Mouse (Mus musculus): ENCODE measurements around the gene Ptprr. TPM values are rescaled to one million over a fixed set of nuclear protein-coding genes. Genes with fewer than 3 reads are reported as not detected.

Gene Ptprr
- total RNA-seq, 2 experiments from 2014 or later = 0.29 to 0.47 TPM

DNA sequence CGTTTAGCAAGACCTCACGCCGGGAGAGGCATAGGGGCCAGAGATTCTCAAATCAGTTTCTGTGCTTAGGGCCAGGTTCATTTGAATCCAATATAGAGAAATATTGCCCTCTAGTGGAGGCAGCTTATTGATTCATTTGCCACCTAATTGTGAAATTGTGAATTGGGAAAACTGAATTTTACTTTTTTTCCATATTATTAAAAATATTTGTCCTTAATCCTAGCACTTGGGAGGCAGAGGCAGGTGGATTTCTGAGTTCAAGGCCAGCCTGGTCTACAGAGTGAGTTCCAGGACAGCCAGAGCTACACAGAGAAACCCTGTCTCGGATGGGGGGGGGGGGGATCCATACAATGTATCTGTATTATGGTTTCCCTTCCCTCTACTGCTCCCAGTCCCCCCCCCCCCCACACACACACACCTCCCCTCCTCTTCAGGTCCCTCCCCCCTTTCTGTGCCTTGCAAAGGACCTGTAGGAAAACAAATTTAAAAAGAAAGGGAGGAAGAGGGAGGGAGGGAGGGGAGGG lies 179.5 kb downstream of the Ptprr start:
- no peak for DNase-seq

DNA sequence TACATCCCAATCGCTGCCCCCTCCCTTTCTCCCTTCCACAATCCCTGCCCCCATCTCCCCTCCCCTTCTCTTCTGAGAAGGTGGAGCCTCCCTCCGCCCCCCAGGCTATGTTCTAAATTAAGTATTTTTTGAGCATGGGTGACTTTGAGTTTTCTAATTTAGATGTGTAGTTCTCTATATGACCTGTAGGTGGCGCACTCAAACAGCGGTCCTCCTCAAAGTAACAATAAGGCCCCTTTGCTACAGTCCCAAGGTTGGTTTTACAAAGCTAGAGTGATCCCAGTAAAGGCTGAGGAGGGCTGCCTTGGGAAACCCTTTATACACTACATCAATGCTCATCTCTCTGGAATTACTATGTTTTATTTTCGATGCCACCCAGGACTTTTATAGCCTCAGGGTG lies 181.0 kb downstream of the Ptprr start:
- no peak for DNase-seq

DNA sequence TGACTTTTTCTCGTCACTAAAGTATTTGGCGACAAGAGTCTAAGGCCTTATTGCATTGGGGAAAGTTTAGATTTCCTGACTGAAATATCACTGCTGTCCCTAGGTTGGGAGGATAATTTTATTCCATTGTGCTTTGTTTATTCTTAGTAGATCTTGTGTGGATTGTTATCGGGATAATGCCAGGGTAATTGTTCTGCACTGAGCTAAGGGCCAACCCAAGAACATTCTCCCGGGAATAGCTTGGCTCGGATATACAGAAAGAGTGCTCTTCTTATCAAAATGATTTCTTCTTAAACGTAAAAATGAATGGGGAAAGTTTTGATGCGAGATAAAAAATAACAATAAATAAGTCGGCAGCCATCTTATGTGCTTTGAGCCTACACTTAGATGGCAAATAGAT lies 183.5 kb downstream of the Ptprr start:
- no peak for DNase-seq

DNA sequence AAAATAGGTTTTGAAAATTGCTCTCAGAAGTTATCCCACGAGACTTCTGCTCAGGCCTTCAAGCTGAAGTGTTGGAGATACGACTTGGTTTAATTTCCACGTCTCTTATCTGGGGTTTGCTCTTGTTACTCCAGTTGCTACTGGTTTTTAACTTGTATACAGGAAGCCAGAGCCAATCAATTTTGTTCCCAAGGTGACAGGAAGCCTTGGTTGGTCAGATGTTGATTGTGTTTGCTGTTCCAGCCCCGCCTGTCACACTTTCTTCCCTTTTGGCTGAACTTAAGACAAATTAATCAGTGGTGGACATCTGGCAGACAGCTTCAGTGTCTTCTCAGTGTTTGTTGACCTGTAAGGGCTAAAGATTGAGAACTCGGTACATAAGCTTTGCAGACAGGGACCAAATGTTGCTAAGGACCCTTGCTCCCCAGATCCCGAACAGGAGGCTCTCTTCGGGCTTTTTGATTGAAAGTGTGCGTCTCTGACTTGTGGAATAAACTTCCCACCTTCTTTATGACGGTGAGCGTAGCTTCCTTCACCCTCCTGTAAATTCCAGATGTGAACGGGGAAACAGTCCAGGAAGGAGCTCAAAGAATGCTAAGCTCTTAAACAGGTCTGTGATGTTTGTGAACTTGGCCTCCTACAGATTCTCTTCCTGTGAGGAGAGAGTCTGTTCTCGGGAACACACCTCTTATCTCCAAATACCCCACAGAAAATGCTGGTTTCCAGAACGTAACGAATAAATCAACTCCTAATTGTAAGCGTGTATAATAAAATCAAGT lies 187.8 kb downstream of the Ptprr start:
- DNase-seq = no peak

DNA sequence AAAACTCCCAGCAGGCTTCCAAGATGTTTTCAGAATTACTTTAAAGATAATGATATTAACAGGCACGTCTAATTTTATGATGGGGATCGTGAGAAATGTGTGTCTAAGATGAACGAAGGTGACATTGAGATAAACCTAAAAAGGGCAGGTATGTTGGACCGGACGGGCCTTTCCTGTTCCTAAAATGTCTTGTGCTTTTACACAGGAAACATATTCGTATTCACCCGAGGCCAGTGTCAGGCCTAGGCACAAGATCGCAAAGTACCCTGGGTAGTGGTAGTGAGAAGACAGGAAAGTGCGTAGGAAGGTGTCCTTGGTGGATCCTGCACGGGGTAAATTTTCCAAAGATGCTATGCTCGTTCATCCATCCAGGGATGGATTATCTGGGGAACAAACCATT lies 188.4 kb downstream of the Ptprr start:
- DNase-seq = no peak

DNA sequence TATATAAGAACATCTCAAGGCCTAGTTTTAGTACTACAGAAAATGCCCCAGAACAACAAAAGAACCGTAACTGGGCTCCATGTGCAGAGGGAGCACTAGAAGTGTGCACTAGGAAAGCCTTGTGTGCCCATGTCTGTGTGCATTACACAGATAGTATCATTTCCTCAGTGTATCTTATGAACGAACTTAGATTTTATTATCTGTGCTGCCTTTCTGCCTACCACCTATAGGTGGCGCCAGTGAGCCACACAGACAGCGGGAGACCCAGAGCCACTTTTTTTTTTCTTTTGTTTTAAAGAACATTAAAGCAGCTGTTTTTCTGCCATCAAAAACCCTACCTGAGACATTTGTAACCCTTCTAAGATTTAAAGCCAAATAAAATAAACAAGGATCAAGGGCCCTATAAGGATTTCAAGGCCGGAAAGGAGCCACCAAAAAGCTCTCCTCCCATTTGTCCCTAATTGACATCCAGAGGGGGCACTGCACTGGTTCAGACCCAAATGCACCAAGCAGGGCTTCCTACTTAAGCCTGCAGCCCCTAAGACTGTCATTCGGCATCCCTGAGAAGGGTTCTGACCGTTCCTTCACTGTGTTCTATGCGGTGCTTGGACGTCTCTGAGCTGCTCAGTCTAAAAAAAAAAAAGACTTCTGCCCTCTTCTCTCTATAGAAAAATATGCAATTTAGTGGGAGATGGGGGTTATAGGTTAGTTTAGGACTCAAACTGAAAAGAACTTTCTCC lies 190.1 kb downstream of the Ptprr start:
- peak; percentile 34 for DNase-seq

DNA sequence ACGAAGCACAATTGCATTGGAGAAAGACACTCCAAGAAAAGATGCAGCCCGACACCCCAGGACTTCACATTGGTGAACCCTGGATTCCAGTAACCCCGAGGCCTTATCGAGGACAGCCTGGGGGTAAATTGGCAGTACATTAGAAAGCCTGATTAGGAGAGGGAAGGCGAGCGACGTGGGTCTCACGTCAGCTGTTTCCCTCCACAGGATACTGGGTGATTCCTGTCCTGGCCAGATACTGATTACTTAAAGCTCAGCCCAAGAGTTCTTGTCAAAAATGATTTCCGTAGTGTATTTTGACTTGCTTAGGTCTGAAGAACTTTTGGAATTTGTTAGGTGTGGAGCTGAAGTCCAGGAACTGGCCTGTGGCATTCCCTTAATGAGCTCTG lies 190.7 kb downstream of the Ptprr start:
- DNase-seq = no peak

DNA sequence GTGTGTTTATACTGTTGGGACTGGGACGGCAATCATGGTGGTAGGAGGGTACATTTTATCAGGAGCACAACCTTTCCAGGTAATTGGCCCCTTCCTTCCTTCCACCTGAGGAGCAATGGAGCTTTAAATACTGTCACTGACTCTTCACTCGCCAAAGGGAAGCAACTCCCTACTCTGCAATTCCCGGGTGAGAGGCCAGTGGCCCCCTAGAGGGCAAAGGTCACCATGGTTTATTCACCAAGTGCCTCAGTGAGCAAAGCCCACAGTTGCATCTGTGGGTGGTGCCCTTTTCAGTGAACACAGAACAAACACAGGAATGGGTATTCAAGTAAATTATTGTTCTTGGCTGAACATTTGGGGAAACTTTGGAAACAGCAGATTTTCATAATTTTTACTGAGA lies 194.1 kb downstream of the Ptprr start:
- no peak for DNase-seq

DNA sequence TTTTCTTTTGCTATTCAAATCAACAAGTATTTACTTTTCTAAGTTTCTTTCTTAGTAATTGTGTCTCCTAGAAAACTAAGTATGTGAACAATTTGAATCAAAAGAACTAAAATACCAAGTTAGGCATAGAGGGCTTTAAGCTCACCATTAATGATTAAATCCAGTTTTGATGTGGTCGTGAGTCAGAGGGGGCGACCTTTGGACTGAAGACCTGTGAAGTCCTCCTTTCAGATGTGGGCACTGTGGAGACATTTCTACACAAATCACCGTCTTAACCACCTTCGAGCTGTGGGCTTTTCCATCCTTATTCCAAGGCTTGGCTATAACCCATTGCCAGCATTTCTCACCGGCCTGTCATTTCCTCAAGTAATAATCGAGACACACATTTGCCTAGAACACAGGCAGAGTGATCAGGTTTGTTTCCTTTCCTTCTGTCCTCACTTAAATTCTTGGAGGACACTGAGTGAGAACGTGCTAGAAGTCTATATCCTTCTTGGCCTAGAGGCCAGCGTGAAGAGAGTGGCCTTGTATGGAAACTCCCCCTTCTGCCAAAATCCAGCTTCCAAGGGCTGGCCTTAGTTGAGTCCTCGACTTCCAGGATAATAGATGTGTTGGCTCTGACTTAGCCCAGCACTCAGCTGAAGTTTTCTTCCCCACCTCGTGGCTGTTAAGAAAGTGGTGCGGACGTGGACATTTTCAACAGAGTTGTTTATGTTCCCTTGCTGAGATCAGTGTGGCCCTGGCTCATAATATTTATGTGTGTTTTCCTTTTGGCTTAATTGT lies 202.5 kb downstream of the Ptprr start:
- DNase-seq = no peak

DNA sequence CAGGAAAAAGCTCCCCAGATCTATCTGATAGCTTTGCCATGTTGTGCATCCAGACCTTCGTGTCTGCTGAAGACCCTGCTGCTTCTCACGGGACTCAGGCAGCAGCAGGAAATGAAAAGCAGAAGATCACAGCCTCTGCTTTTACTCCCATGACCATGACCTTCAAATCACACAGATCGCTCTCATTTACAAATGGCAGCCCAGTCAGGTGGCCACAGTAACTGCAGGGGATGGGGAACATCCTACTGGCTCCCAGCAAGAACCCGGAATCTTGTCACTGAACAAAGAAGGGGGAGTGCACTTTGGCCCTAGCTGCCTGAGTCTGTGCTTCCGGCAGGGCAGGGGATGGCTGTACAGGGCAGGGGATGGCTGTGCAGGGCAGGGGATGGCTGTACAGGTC lies 217.3 kb downstream of the Ptprr start:
- no peak for DNase-seq

DNA sequence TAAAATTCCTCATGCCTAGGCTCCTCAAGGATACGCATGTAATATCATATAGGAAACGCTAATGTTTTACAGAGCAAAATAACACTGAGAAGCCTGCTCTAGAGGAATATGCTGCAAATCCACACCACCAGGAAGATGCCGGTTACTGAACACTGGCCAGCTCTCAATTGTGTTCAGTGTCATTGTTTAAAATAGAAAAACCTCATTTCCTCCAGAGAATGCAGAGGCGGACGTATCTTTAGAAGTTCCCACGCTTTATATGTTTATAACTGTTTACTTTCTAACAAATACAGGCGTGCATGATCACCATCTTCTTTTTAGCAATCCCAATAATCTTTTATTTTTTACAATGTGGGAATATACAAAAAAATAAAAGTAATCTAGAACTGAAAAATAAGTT lies 224.2 kb downstream of the Ptprr start:
- no peak for DNase-seq

DNA sequence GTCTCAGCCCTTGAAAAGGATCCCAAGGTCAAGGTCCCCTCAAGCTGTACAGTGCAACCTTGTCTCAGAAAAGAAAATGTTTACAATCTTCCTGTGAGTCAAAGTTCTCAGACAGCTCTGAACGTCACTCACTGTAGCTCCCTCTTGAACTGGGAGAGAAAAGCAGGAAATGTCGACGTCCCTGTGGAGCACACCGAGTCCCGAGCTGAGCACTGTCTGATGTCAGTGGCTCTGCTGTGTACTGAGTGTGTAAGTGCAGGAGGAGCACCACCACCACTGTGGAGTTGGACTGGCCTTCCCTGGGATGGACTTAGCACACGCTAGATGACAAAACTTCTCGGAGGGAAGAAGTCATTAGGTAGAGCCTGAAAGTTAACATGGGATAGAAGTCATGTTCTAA lies 225.4 kb downstream of the Ptprr start:
- DNase-seq = no peak

DNA sequence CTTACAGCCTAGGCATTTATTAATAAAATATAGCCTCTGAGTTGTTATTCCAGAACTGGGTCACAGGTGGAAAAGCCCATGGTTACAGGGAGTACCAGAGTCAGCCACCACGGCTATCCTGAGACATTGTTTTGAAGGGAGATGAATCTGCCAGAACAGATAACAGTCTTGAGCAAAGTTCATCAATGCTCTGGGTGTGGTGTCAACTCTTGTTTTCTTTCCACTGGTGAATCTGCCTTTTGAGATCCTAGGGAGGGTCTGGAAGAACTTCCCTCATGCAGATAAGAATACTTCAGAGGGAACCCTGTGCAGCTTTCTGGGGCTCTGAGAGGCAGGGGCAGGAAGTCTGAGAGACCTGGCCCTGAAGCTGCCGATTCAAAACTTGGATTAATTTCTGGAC lies 227.6 kb downstream of the Ptprr start:
- no peak for DNase-seq

DNA sequence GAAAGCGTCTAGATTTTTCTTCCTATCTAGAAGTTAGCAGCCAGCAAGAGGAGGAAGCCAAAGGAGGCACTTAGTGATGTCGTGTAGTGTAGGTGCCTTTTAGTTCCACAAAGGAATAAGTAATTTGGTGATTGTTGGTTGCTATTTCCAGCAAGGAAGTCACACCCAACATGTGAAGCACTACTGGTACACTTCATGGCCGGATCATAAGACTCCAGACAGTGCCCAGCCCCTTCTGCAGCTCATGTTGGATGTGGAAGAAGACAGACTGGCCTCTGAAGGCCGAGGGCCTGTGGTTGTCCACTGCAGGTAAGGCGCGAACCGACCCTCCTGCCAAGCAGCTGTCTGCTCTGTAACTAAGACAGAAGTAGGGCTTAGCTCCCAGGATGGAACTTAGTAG lies 234.7 kb downstream of the Ptprr start:
- DNase-seq = no peak

DNA sequence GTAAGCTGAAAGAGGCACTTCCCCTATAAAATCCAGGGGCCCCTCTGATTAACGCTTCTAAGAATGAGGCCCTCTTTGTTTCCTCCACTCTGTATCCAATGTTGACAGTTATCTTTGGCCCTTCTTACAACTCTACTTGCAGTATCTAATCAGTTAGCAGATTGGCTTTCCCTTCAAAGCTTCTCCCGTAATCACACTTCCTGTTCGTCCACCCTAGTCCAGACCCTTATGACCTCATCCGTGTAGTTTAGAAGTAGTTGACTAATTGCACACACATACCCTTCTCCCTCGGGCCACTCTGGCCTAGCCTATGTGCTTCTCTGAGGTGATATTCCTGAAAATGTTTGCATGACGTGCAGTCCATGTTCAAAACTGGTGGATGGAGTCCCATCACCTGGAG lies 236.0 kb downstream of the Ptprr start:
- no peak for DNase-seq

DNA sequence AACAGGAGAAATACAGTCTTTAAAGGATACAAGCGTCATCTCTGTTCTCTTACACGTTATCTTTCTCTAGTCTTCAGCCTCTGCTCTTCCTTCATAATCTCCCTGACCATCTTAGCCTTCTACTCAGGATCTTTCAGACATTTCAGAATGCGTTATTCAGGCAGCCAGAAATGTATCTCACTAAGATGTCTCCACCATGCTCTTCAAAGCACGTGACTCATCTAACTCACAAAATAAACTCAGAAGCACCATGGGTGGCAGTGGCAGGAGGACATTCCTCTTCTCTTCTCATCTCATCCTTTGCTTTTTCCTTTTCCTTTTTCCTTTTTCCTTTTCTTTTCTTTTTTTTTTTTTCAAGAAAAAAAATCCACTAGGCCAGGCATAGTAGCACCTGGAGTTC lies 241.3 kb downstream of the Ptprr start:
- no peak for DNase-seq

DNA sequence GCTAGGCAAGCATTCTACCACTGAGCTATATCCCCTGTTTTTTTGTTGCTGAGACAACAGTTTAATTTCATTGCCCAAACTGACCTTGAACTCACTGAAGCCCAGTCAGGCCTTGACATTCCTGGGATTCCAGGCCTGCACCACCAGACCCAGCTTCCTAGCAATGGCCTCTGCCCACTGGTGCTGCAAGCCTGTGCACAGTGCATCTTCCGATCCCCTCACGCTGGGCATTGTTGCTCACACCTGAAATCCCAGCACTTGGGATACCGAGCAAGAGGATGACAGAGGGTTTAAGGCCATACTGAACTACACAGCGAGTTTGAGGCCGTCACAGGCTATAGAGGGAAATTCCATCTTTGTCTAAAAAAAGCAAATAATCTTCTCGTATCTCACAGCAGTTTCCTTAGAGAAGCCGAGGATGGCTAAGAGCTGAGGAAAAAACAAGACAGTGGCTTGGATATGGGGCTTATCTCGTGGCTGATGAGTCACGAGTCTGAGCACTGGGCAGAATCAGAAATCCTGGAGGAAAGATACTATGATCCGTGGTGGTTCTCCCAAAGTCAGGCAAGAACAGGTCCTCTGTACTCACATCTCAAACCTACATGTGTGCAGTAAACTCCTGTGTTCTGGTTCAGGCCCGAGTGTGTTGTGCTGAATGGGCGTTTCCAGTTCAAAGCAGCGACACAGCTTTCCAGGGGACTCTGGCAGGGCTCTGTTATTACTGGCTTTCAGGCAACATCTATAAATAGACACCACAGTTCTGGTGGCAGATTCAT lies 242.8 kb downstream of the Ptprr start:
- peak; percentile 11 for DNase-seq

DNA sequence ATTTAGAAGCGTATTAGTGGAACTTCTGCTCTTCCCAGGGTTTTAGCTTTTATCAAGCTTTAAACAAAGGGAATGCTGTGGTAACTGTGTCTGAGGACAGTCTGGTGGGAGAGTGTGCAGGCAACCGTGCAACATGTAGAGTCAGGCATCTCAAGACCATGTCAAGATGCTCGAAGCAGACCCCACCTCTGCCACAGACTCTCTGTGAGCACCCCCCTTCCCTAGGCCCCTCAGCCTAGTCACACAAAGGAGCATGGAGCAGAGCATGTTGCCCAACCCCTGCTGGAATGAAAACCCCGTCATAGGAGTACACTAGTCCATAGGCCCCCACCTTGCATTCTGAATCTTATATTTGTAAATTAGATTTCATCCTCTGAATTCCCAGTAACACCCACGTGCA lies 243.5 kb downstream of the Ptprr start:
- DNase-seq = no peak

DNA sequence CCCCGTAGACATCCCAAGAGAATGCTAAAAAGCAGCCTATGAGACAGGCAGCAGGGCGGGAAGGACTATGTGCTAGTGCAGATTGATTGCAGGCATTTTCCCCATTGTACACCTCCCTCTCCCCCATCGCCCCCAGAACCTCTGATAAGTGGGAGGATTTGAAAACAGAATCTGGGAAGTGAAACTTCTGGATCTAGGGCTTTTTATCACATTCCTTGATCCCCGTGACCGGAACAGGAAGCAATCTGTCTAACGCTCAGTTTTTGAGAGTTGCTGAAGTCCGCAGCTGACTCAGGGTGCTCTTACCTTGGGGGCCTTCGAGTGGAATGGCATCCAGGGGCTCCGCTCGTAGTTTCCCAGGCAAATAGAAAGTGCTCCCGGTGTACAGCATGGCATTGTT lies 246.5 kb downstream of the Ptprr start:
- DNase-seq = no peak

DNA sequence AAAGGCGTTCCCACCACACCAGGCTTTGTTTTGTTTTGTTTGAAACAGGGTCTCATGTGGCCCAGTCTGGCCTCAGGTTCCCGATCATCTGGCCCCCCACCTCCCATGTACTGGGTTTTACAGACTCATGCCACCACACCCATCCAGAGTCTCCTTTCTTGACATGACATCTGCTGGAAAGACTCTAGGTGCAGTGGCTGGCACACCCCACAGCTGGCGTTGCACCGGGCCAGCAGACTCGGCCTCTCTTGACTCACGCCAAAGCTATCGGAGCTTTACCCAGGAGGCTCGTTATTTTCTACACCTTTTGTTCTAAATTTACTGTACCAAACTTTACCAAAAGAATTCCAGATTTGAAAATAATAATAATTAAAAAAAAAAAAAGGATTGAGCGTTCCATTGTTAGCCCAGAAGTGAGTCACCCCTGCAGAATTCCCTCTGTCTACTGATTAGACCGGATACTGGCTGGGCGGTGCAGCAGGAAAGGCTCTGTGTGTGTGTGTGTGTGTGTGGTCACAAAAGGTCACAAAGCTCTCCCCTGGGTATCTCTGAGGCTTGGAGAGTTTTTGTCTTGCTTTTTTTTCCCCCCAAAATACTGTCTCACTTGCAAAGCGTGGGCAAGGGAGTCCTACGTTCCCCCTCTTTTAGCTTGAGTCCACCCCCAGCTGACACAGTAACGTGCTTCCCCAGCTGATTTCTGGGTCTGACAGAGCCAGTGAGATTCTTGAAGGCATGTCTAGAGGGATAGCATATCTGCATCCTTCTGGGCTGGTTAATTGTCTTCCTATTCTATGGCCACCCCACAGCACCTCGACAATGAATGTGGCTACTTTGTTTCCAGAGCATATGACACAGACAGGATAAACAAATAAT lies 248.8 kb downstream of the Ptprr start:
- peak; percentile 14 for DNase-seq

DNA sequence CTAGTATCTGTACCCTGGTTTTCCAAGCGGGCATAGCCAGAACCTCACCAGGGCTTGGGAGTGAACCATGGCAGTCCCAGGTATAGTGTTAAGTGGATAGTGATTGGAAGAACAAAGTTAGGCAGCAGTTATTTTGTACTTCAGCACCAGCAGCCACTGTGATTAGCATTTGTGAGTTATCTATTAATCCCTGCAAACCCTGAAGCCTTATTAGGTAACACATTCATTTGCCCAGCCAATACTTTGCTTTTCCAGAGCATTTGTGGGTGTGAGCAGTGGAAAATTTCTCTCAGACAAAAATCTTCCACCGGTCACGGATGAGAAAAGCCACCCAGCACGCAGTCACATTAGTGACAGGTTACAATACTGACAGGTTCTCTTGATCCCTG lies 249.4 kb downstream of the Ptprr start:
- no peak for DNase-seq
